Mouse (Mus musculus) ES-E14 (cell line): ENCODE results near the gene Snapc4. TPM values are rescaled to one million over a fixed set of nuclear protein-coding genes. Genes with fewer than 3 reads are reported as not detected.

ENCODE experiments used
- DNase-seq: peaks from one replicate; pipeline ENCODE4 v3.0.0-alpha.2; 2013; ENCODE audit warnings: low read depth, low spot score
- H3K27ac ChIP-seq: 2 replicates; pipeline ENCODE4 v1.5.1; 2012; ENCODE audit warnings: low read depth, mild to moderate bottlenecking, low read length, moderate library complexity, mixed read lengths; ENCODE audit not compliant: poor library complexity, insufficient read depth, severe bottlenecking
- H3K36me3 ChIP-seq: 2 replicates; pipeline ENCODE4 v1.6.1; 2012; ENCODE audit warnings: mild to moderate bottlenecking, low read length, moderate library complexity, mixed read lengths; ENCODE audit not compliant: control insufficient read depth, poor library complexity, insufficient read depth, severe bottlenecking
- H3K4me1 ChIP-seq, 2 experiments: fragments of 150-350 bp in 1 of 2; sonication (generic) in 1 of 2; 2 replicates each; pipeline ENCODE4 v1.6.1; 2012; ENCODE audit warnings: low read length in 2 of 2, mild to moderate bottlenecking in 1 of 2, mixed read lengths in 1 of 2; ENCODE audit not compliant: control insufficient read depth in 2 of 2, insufficient read depth in 2 of 2, poor library complexity in 1 of 2
- H3K4me3 ChIP-seq, 2 experiments: fragments of 150-350 bp in 1 of 2; sonication (generic) in 1 of 2; 2 replicates each; pipeline ENCODE4 v1.5.1; 2012; ENCODE audit warnings: low read length in 2 of 2, low read depth in 1 of 2, mild to moderate bottlenecking in 1 of 2, mixed read lengths in 1 of 2; ENCODE audit not compliant: insufficient read depth in 1 of 2, poor library complexity in 1 of 2, severe bottlenecking in 1 of 2
- H3K9ac ChIP-seq: 2 replicates; pipeline ENCODE4 v1.6.1; 2012; ENCODE audit warnings: low read depth, mild to moderate bottlenecking, low read length, mixed read lengths; ENCODE audit not compliant: poor library complexity, insufficient read depth, severe bottlenecking
- H3K9me3 ChIP-seq: fragments of 150-350 bp; sonication (generic); 2 replicates; pipeline ENCODE4 v1.6.1; 2012; ENCODE audit warnings: low read depth, mild to moderate bottlenecking, low read length; ENCODE audit not compliant: control insufficient read depth, insufficient read depth
- CHD2 ChIP-seq: IDR thresholded peaks from 2 replicates; pipeline ENCODE4 v1.6.1; 2014; ENCODE audit warnings: mild to moderate bottlenecking, low read depth, low read length, inconsistent platforms
- HCFC1 ChIP-seq: IDR thresholded peaks from 2 replicates; pipeline ENCODE4 v1.6.1; 2012; ENCODE audit warnings: low read length, inconsistent platforms, borderline replicate concordance; ENCODE audit not compliant: insufficient read depth
- MAFK ChIP-seq: IDR thresholded peaks from 2 replicates; pipeline ENCODE4 v1.6.1; 2014; ENCODE audit warnings: mild to moderate bottlenecking, low read depth, low read length, inconsistent platforms; ENCODE audit not compliant: insufficient read depth
- ZC3H11A ChIP-seq: IDR thresholded peaks from 2 replicates; pipeline ENCODE4 v1.6.1; 2012; ENCODE audit warnings: low read depth, mild to moderate bottlenecking, inconsistent platforms, low read length, borderline replicate concordance
- ZNF384 ChIP-seq: IDR thresholded peaks from 2 replicates; pipeline ENCODE4 v1.6.1; 2012; ENCODE audit warnings: low read depth, low read length, inconsistent platforms
- in situ Hi-C, 2 experiments: fragments of 600-800 bp; cut with MboI; formaldehyde crosslinking; loops; one replicate each; pipeline ENCODE4 v1.15.1; 2025; ENCODE audit warnings: low sequenced_read_pairs in 2 of 2, inconsistent platforms in 1 of 2; ENCODE audit not compliant: unreplicated experiment in 2 of 2
- total RNA-seq: library from RNA; depleted of rRNA; stranded (reverse); fragments of 300-350 nt; gene quantifications from 2 replicates; pipeline ENCODE4 v1.2.3, GENCODE M21; 2012

Gene Snapc4
- total RNA-seq, 1 experiment = 79.2 TPM

DNA sequence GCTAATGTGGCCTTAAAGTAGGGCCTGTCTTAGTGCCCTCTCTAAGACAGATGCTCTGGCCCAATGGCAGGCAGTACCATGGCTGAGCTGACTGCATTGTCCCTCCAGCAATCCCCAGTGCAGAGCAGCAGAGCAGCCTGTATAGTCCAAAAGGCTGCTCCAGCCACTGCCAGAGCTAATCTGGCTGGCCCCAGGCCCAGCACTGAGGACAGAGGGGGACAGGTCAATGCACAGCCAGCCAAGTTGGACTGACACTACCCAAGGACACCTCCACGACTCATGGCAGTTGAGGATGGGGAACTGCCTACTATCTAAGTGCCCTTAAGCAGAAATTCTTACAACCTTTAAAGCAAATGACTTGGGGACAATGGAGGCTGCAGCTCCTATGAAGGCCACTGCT lies 11.9 kb downstream of the Snapc4 start:
- in situ Hi-C loops = no loop called here
- Histone ChIP-seq H3K9me3 (no peaks in the 10 kb centered on the region), H3K36me3 (peaks cover 91% of the 10 kb centered on the region), H3K4me3 (no peak overlapping the region), H3K27ac (no peak overlapping the region), H3K9ac (no peak overlapping the region), H3K4me1 (no peaks in the 10 kb centered on the region)
- no peak for DNase-seq
- no peak for TF ChIP-seq CHD2
- no peak for TF ChIP-seq ZC3H11A
- no peak for TF ChIP-seq ZNF384
- TF ChIP-seq HCFC1 = no peak
- TF ChIP-seq MAFK = no peak

DNA sequence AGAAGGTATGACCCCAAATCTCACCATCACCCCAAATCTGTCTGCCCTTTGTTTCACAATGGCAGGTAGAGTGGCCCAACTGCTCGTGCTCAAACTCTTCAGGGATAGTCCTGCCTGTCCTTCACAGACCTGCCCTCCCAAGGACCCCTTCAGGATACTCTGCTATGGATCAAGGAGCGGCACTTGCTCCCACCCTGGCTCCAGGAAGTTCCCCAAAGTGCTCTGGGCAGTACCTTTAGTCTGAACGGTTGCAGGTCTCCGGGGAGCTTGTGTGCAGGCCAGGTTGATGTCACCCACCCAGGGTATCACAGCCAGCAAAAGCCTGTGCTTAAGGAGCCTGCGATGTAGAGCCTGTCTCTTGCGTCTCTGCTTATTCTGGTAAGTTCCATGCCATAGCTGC lies 12.5 kb downstream of the Snapc4 start:
- DNase-seq = no peak
- Histone ChIP-seq H3K4me1 (no peaks in the 10 kb centered on the region), H3K9me3 (no peaks in the 10 kb centered on the region), H3K27ac (no peak overlapping the region), H3K9ac (no peak overlapping the region), H3K36me3 (peaks cover 87% of the 10 kb centered on the region), H3K4me3 (no peak overlapping the region)
- TF ChIP-seq HCFC1 (no peak), CHD2 (no peak), ZC3H11A (no peak), MAFK (no peak), ZNF384 (no peak)
- in situ Hi-C loops = no loop called here

- H3K4me1 ChIP-seq = no peaks in the 10 kb centered on the region
- no peak overlapping the region for H3K9ac ChIP-seq
- no peak overlapping the region for H3K4me3 ChIP-seq
- DNase-seq = no peak
- TF ChIP-seq ZC3H11A (no peak), HCFC1 (no peak), ZNF384 (no peak), MAFK (no peak), CHD2 (no peak)
- H3K36me3 ChIP-seq = peaks cover 64% of the 10 kb centered on the region
- H3K9me3 ChIP-seq = no peaks in the 10 kb centered on the region
- H3K27ac ChIP-seq = no peak overlapping the region
- in situ Hi-C loops = no loop called here
Measured at GRCm38 (mm10) chr2:26364738-26365465, 15.6 kb downstream of the Snapc4 start.

DNA sequence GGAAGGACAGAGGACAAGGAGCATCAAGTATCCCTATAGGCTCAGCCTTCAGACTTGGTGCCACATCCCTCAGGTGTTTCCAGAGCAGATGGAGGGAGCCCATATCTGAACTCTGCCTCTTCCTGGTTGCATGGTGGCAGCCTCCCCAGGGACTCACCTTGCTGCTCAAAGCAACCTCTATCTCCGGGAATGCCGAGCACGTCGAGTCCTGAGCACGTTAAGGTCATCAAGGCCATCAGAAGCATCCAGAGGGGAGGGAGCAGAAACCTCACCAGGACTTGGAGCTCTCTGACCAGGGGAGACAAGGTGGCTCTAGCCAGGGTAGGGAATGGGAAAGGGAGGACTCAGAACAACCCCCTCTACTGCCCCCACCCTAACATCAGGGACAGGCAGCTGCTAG lies 17.0 kb downstream of the Snapc4 start:
- Histone ChIP-seq H3K4me1 (no peaks in the 10 kb centered on the region), H3K4me3 (no peak overlapping the region), H3K27ac (no peak overlapping the region), H3K36me3 (peaks cover 50% of the 10 kb centered on the region), H3K9ac (no peak overlapping the region), H3K9me3 (no peaks in the 10 kb centered on the region)
- in situ Hi-C loops = no loop called here
- TF ChIP-seq MAFK (no peak), CHD2 (no peak), ZC3H11A (no peak), ZNF384 (no peak), HCFC1 (no peak)
- DNase-seq = no peak

- H3K36me3 ChIP-seq = peaks cover 45% of the 10 kb centered on the region
- in situ Hi-C loops = no loop called here
- no peak for DNase-seq
Measured at GRCm38 (mm10) chr2:26362991-26363390, 17.5 kb downstream of the Snapc4 start.

More at GRCm38 (mm10) chr2:26362991-26363390, 17.5 kb downstream of the Snapc4 start:
- no peak overlapping the region for H3K27ac ChIP-seq
- H3K4me1 ChIP-seq = no peaks in the 10 kb centered on the region
- H3K4me3 ChIP-seq = no peak overlapping the region
- H3K9me3 ChIP-seq = no peaks in the 10 kb centered on the region
- TF ChIP-seq ZNF384 (no peak), CHD2 (no peak), MAFK (no peak), HCFC1 (no peak), ZC3H11A (no peak)
- H3K9ac ChIP-seq = no peak overlapping the region
